Mouse (Mus musculus) hindbrain, embryonic 11.5 days (tissue): ENCODE results near the gene Afm. TPM values are rescaled to one million over a fixed set of nuclear protein-coding genes. Genes with fewer than 3 reads are reported as not detected.

Source experiments
- ATAC-seq: fragments of 200-750 bp; cut with Nextera tagmentation; 2 replicates; pipeline ENCODE4 v1.8.0; 2017; ENCODE audit warnings: mild to moderate bottlenecking, moderate TSS enrichment, moderate library complexity; ENCODE audit not compliant: low FRiP score
- DNase-seq: peaks from one replicate; pipeline ENCODE4 v3.0.0-alpha.2; 2015; ENCODE audit warnings: low spot score
- H3K27ac ChIP-seq: fragments of 300-500 bp; sonication (generic); 2 replicates; pipeline ENCODE4 v1.5.1; 2014; ENCODE audit warnings: mild to moderate bottlenecking, low read depth, low read length
- H3K27me3 ChIP-seq: fragments of 300-500 bp; sonication (generic); 2 replicates; pipeline ENCODE4 v1.6.1; 2014; ENCODE audit warnings: mild to moderate bottlenecking, low read length, moderate library complexity, mixed read lengths; ENCODE audit not compliant: control insufficient read depth, insufficient read depth
- H3K36me3 ChIP-seq: fragments of 300-500 bp; sonication (generic); 2 replicates; pipeline ENCODE4 v1.6.1; 2014; ENCODE audit warnings: mild to moderate bottlenecking, low read length, moderate library complexity, mixed read lengths; ENCODE audit not compliant: control insufficient read depth, insufficient read depth
- H3K4me1 ChIP-seq: fragments of 300-500 bp; sonication (generic); replicated peaks from 2 replicates; pipeline ENCODE4 v1.6.1; 2014; ENCODE audit warnings: low read length, mixed read lengths; ENCODE audit not compliant: control insufficient read depth, insufficient read depth
- H3K4me2 ChIP-seq: fragments of 300-500 bp; sonication (generic); replicated peaks from 2 replicates; pipeline ENCODE4 v1.6.1; 2014; ENCODE audit warnings: mild to moderate bottlenecking, low read depth, low read length
- H3K4me3 ChIP-seq: fragments of 300-500 bp; sonication (generic); 2 replicates; pipeline ENCODE4 v1.5.1; 2014; ENCODE audit warnings: low read depth, low read length
- H3K9ac ChIP-seq: fragments of 300-500 bp; sonication (generic); 2 replicates; pipeline ENCODE4 v1.6.1; 2014; ENCODE audit warnings: low read depth, low read length
- H3K9me3 ChIP-seq: fragments of 300-500 bp; sonication (generic); 2 replicates; pipeline ENCODE4 v1.6.1; 2016; ENCODE audit warnings: low read length; ENCODE audit not compliant: control insufficient read depth
- WGBS: fragments of 180-500 bp; shearing (Covaris S2); extraction: QIAGEN DNeasy Blood & Tissue Kit; methylation state at CpG from one replicate; pipeline ENCODE4 v1.1.7; 2014; 5-methylcytosine and 5-hydroxymethylcytosine counted together
- polyA plus RNA-seq: library from polyadenylated mRNA; unstranded; fragments of >200 nt; fragmentation: Nextera tagmentation; extraction: Ambion mirVana; gene quantifications from 2 replicates; pipeline ENCODE4 v1.2.1, GENCODE M21; 2014

Gene Afm
- polyA plus RNA-seq, 1 experiment from 2014 or later: not detected

DNA sequence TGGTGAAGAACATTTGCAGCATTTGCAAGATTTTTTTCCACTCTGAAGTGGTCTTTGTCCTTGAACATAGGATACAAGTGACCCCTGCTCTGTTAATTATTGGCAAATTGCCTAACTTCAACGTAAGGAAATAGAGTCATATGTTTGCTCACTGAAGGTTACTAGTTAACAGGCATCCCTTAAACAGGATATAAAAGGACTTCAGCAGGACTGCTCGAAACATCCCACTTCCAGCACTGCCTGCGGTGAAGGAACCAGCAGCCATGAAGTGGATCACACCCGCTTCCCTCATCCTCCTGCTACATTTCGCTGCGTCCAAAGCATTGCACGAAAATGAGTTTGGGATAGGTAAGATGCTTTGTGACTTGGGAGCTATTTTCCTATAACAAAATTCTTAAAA lies 28.2 kb upstream of the Afm start, which contains the start of gene Afp:
Afp (plus strand) TSS at position 220 of the 400 bp plus-strand sequence.
- no peaks in the 10 kb centered on the region for H3K4me1 ChIP-seq
- H3K9me3 ChIP-seq: no peaks in the 10 kb centered on the region
- no peak within 1 kb of the TSS for H3K27ac ChIP-seq
- H3K4me3 ChIP-seq: no peak within 1 kb of the TSS
- ATAC-seq: no peak
- DNase-seq: no peak
- WGBS: 84% methylated on average over 7 of the region's 7 CpGs
- H3K27me3 ChIP-seq: no peaks in the 10 kb centered on the region
- no peaks in the 10 kb centered on the region for H3K36me3 ChIP-seq
- H3K9ac ChIP-seq: no peak within 1 kb of the TSS
- no peak within 1 kb of the TSS for H3K4me2 ChIP-seq

DNA sequence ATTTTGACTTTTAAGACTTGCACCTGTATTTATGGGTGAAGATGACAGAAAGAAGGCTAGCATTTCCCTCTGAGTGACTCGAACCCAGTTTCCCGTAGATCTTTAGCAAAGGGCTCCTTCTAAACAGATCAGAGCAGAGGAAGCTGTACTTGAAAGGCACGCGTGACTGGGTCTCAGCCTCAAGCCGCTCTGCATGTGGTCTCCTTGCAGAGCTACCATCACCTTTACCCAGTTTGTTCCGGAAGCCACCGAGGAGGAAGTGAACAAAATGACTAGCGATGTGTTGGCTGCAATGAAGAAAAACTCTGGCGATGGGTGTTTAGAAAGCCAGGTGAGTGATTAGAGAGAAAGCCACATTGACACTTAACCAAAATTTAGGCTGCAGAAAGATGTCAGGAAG lies 26.3 kb upstream of the Afm start:
- H3K9me3 ChIP-seq: no peaks in the 10 kb centered on the region
- no peaks in the 10 kb centered on the region for H3K27me3 ChIP-seq
- DNase-seq: no peak
- H3K4me3 ChIP-seq: no peak overlapping the region
- no peaks in the 10 kb centered on the region for H3K4me1 ChIP-seq
- no peak for ATAC-seq
- WGBS: 75% methylated on average over 9 of the region's 9 CpGs
- H3K4me2 ChIP-seq: no peak overlapping the region
- no peaks in the 10 kb centered on the region for H3K36me3 ChIP-seq
- H3K9ac ChIP-seq: no peak overlapping the region
- H3K27ac ChIP-seq: no peak overlapping the region

DNA sequence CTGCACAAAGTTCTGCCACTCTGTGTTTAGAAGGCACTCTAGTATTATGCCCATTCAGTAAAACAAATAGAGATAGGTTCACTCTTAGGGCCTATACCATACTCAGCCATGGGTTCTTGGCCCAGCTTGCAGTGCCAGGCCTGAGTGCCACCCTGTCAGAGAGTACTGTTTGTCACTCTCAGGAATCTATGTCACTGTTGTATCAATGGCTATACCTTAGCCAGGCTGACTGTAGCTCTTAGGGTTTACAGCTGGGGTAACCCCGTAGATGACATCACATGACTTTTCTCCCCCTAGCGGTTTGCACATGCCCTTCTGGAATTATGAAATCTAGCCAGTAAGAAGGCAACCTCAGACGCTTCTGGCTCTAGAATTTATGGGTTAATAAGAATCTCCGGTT lies 24.4 kb upstream of the Afm start:
- no peak overlapping the region for H3K4me3 ChIP-seq
- 93% methylated on average over 4 of the region's 4 CpGs for WGBS
- ATAC-seq: no peak

DNA sequence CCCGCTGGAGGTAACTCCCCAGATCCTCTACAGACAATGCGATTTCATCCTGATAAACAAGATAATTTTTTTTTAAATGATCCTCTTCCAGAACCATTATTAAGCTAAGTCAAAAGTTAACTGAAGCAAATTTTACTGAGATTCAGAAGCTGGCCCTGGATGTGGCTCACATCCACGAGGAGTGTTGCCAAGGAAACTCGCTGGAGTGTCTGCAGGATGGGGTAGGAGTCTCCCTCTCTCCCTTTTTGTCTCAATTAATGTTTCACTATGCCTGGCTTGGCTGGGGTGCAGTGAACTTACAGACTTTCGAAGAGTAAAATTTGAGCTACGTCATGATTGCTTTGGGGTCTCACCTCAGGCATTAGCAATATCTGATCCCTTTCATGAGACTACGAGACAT lies 19.2 kb upstream of the Afm start:
- H3K4me2 ChIP-seq: no peak overlapping the region
- no peaks in the 10 kb centered on the region for H3K9me3 ChIP-seq
- no peak overlapping the region for H3K27ac ChIP-seq
- H3K27me3 ChIP-seq: no peaks in the 10 kb centered on the region
- H3K4me1 ChIP-seq: no peaks in the 10 kb centered on the region
- H3K4me3 ChIP-seq: no peak overlapping the region
- ATAC-seq (no peak), DNase-seq (no peak)
- WGBS: 56% methylated on average over 7 of the region's 7 CpGs
- no peak overlapping the region for H3K9ac ChIP-seq
- no peaks in the 10 kb centered on the region for H3K36me3 ChIP-seq

More for the DNA sequence above, 24.4 kb upstream of the Afm start:
- H3K27me3 ChIP-seq: no peaks in the 10 kb centered on the region
- no peak for DNase-seq
- no peaks in the 10 kb centered on the region for H3K36me3 ChIP-seq
- no peak overlapping the region for H3K4me2 ChIP-seq
- no peak overlapping the region for H3K9ac ChIP-seq
- H3K4me1 ChIP-seq: no peaks in the 10 kb centered on the region
- H3K27ac ChIP-seq: no peak overlapping the region
- no peaks in the 10 kb centered on the region for H3K9me3 ChIP-seq

DNA sequence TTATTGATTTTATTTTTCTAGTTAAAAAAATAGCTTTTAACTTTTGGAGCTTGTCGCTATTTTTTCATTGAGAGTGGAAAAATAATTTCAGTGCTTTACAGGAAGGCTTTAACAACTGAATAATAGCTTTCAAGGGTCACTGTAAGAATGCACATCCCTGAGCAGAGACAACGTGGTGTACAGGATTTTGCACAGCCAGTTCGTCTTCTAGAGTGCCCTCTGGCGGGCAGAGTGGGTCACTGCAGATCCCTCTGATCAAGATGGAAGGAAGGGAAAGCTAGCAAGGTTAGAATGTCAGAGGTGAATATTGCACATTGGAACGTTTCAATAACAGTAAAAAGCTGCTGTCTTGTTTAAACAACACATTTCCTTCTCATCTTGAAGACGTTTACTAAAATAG lies 18.0 kb upstream of the Afm start:
- H3K4me2 ChIP-seq: no peak overlapping the region
- DNase-seq (peak; percentile 87), ATAC-seq (peak; percentile 67; the same call in 1 of the 2 replicates)
- no peak overlapping the region for H3K9ac ChIP-seq
- no peak overlapping the region for H3K27ac ChIP-seq
- H3K9me3 ChIP-seq: no peaks in the 10 kb centered on the region
- WGBS: 7% methylated on average over 6 of the region's 6 CpGs
- no peaks in the 10 kb centered on the region for H3K36me3 ChIP-seq
- H3K27me3 ChIP-seq: no peaks in the 10 kb centered on the region
- H3K4me3 ChIP-seq: no peak overlapping the region
- no peaks in the 10 kb centered on the region for H3K4me1 ChIP-seq

DNA sequence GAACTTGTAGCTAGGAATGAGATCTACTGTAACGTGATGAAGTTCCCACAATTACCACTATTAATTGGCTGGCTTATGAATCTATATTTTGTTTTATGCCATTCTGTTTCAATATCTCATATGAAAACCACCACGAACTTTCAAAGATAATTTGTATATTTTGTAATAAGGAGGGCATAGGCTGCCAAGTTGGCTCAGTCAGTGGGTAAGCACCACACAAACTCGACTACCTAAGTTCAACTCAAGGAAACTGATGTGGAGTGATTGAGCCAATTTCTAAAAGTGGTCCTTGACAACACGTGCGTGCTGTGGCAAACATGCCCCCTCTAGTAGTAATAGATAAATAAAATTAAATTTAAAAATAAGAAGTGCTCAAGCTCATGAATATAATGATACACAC lies 17.0 kb upstream of the Afm start:
- ATAC-seq (no peak), DNase-seq (no peak)
- Histone ChIP-seq H3K4me3 (no peak overlapping the region), H3K9me3 (no peaks in the 10 kb centered on the region), H3K9ac (no peak overlapping the region), H3K27me3 (no peaks in the 10 kb centered on the region), H3K4me1 (no peaks in the 10 kb centered on the region), H3K27ac (no peak overlapping the region), H3K36me3 (no peaks in the 10 kb centered on the region), H3K4me2 (no peak overlapping the region)
- 91% methylated on average over 5 of the region's 5 CpGs for WGBS

DNA sequence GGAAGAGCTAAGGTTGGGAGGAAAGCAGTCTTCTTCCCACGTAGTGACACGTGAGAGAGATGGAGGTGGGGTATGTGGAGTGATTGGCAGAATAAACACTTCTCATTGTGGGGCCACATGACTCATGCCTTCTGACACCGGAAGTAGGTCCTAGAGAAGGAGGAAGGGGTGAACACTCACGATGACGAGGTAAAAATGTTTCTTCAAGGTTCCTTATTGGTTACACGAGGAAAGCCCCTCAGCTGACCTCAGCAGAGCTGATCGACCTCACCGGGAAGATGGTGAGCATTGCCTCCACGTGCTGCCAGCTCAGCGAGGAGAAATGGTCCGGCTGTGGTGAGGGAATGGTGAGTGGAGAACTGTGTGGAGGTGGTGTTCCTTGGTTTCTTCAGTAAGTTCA lies 14.0 kb upstream of the Afm start:
- 81% methylated on average over 11 of the region's 11 CpGs for WGBS
- Histone ChIP-seq H3K9ac (no peak overlapping the region), H3K4me3 (no peak overlapping the region), H3K27me3 (no peaks in the 10 kb centered on the region), H3K4me1 (no peaks in the 10 kb centered on the region), H3K9me3 (no peaks in the 10 kb centered on the region), H3K36me3 (no peaks in the 10 kb centered on the region), H3K27ac (no peak overlapping the region), H3K4me2 (no peak overlapping the region)
- no peak for DNase-seq
- no peak for ATAC-seq

DNA sequence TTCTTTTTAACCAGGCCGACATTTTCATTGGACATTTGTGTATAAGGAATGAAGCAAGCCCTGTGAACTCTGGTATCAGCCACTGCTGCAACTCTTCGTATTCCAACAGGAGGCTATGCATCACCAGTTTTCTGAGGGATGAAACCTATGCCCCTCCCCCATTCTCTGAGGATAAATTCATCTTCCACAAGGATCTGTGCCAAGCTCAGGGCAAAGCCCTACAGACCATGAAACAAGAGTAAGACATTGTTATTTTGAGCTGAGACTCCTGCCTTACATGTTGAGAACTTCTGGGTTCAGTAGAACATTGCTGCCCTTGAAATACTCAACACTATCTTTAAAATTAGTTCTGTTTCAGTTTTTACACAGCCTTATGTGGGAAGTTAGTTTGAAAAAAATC lies 12.2 kb upstream of the Afm start:
- ATAC-seq: no peak
- H3K4me1 ChIP-seq: no peaks in the 10 kb centered on the region
- no peak for DNase-seq
- H3K9ac ChIP-seq: no peak overlapping the region
- WGBS: 79% methylated on average over 2 of the region's 2 CpGs
- H3K27me3 ChIP-seq: no peaks in the 10 kb centered on the region
- no peak overlapping the region for H3K4me3 ChIP-seq
- H3K4me2 ChIP-seq: no peak overlapping the region
- no peak overlapping the region for H3K27ac ChIP-seq
- H3K36me3 ChIP-seq: no peaks in the 10 kb centered on the region
- no peaks in the 10 kb centered on the region for H3K9me3 ChIP-seq

DNA sequence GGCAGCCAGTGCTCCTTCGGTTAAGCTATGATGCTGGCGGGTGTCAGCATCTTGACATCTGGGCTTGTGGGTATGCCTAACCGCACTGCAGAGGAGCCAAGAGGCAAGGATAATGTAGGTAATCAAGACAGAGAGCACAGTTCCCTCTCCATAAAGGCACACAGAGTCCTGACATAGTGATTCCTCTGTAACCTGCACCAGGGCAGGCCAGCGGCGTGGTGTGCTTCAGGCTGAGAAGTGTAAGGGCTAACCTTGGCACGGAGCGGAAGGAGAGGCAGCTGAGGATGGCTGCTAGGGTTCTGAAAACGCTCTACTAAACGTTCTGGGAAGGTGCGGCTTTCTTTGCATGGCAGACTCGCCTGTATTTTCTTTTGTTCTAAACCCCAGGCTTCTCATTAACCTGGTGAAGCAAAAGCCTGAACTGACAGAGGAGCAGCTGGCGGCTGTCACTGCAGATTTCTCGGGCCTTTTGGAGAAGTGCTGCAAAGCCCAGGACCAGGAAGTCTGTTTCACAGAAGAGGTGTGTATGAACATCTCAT lies 11.3 kb upstream of the Afm start:
- 48% methylated on average over 13 of the region's 13 CpGs for WGBS
- no peak overlapping the region for H3K4me2 ChIP-seq
- H3K4me1 ChIP-seq: no peaks in the 10 kb centered on the region
- H3K36me3 ChIP-seq: no peaks in the 10 kb centered on the region
- H3K27me3 ChIP-seq: no peaks in the 10 kb centered on the region
- 0 out of 2 replicates have a peak, but pooled peaks have one; percentile 40 for ATAC-seq
- no peak overlapping the region for H3K4me3 ChIP-seq
- H3K9ac ChIP-seq: no peak overlapping the region
- H3K27ac ChIP-seq: no peak overlapping the region
- DNase-seq: peak; percentile 9
- no peaks in the 10 kb centered on the region for H3K9me3 ChIP-seq
